Mouse (Mus musculus) lung, adult 2 months (tissue): Measurements from ENCODE around the gene Cav2.

ENCODE experiments used
- CTCF ChIP-seq: fragments of 200-500 bp; IDR thresholded peaks from 2 replicates; pipeline ENCODE4 v1.5.1; 2011; ENCODE audit warnings: mild to moderate bottlenecking, low read length, control low read depth; ENCODE audit not compliant: insufficient read depth
- POLR2A ChIP-seq: fragments of 200-500 bp; IDR thresholded peaks from 2 replicates; pipeline ENCODE4 v1.6.1; 2011; ENCODE audit warnings: low read depth, mild to moderate bottlenecking, control low read depth, low read length, borderline replicate concordance; ENCODE audit errors: extremely low read depth

GRCm38 (mm10) chr6:17280939-17281756 is at the start of gene Cav2:
- no peak for TF ChIP-seq CTCF
- TF ChIP-seq POLR2A: peak; percentile 90
